Mouse (Mus musculus) forebrain, embryonic 16.5 days (tissue): ENCODE results near the gene Tnnt1. TPM values are rescaled to one million over a fixed set of nuclear protein-coding genes. Genes with fewer than 3 reads are reported as not detected.
A peak's percentile ranks its signal among the peaks of the same experiment; 100 is the strongest.
"Not testable (repeated sequence)": the region's sequence is repeated elsewhere in the genome, so short reads cannot be mapped to it uniquely, and the experiment has no call there.

Experiments
- ATAC-seq: fragments of 200-750 bp; cut with Nextera tagmentation; 2 replicates; pipeline ENCODE4 v1.8.0; 2017; ENCODE audit warnings: mild to moderate bottlenecking, moderate library complexity
- H3K27ac ChIP-seq: fragments of 300-500 bp; sonication (generic); 2 replicates; pipeline ENCODE4 v1.5.1; 2014; ENCODE audit warnings: low read length, control low read depth
- H3K27me3 ChIP-seq: fragments of 300-500 bp; sonication (generic); replicated peaks from 2 replicates; pipeline ENCODE4 v1.6.1; 2014; ENCODE audit warnings: low read length; ENCODE audit not compliant: control insufficient read depth, insufficient read depth
- H3K36me3 ChIP-seq: fragments of 300-500 bp; sonication (generic); 2 replicates; pipeline ENCODE4 v1.6.1; 2014; ENCODE audit not compliant: control insufficient read depth, insufficient read depth
- H3K4me1 ChIP-seq: fragments of 300-500 bp; sonication (generic); replicated peaks from 2 replicates; pipeline ENCODE4 v1.6.1; 2014; ENCODE audit warnings: low read length; ENCODE audit not compliant: control insufficient read depth, insufficient read depth
- H3K4me2 ChIP-seq: fragments of 300-500 bp; sonication (generic); 2 replicates; pipeline ENCODE4 v1.6.1; 2014; ENCODE audit warnings: mild to moderate bottlenecking, low read length, control low read depth
- H3K4me3 ChIP-seq: fragments of 300-500 bp; sonication (generic); replicated peaks from 2 replicates; pipeline ENCODE4 v1.5.1; 2014; ENCODE audit warnings: mild to moderate bottlenecking, low read length, control low read depth
- H3K9ac ChIP-seq: fragments of 300-500 bp; sonication (generic); replicated peaks from 2 replicates; pipeline ENCODE4 v1.6.1; 2014; ENCODE audit warnings: low read depth, low read length, control low read depth
- H3K9me3 ChIP-seq: fragments of 300-500 bp; sonication (generic); 2 replicates; pipeline ENCODE4 v1.6.1; 2016; ENCODE audit warnings: low read length; ENCODE audit not compliant: control insufficient read depth
- WGBS: fragments of 180-500 bp; shearing (Covaris S2); extraction: QIAGEN DNeasy Blood & Tissue Kit; methylation state at CpG from one replicate; pipeline ENCODE4 v1.1.7; 2014; 5-methylcytosine and 5-hydroxymethylcytosine counted together
- polyA plus RNA-seq: library from polyadenylated mRNA; unstranded; fragments of >200 nt; fragmentation: Nextera tagmentation; extraction: Ambion mirVana; gene quantifications from 2 replicates; pipeline ENCODE4 v1.2.1, GENCODE M21; 2015

The Tnnt1 gene
- polyA plus RNA-seq, 1 experiment from 2014 or later = 2.6 TPM

GRCm38 (mm10) chr7:4541344-4541743, 25.2 kb upstream of the Tnnt1 start:
- 72% methylated on average over 5 of the region's 5 CpGs for WGBS

GRCm38 (mm10) chr7:4539019-4539418, 22.8 kb upstream of the Tnnt1 start:
- H3K36me3 ChIP-seq = peaks cover 6% of the 10 kb centered on the region; the same call in 1 of the 2 replicates
- 86% methylated on average over 2 of the region's 2 CpGs for WGBS
- no peaks in the 10 kb centered on the region for H3K4me1 ChIP-seq

More at GRCm38 (mm10) chr7:4541344-4541743, 25.2 kb upstream of the Tnnt1 start:
- Histone ChIP-seq H3K27ac (no peak overlapping the region), H3K4me2 (no peak overlapping the region), H3K4me3 (no peak overlapping the region), H3K4me1 (peaks cover 9% of the 10 kb centered on the region), H3K9me3 (no peaks in the 10 kb centered on the region), H3K27me3 (no peaks in the 10 kb centered on the region), H3K36me3 (peaks cover 6% of the 10 kb centered on the region; the same call in 1 of the 2 replicates), H3K9ac (no peak overlapping the region)
- ATAC-seq = no peak

GRCm38 (mm10) chr7:4537181-4537580, 21.0 kb upstream of the Tnnt1 start:
- Histone ChIP-seq H3K36me3 (peaks cover 5% of the 10 kb centered on the region; the same call in 1 of the 2 replicates), H3K27ac (no peak overlapping the region), H3K4me2 (no peak overlapping the region), H3K4me1 (0 out of 2 replicates have a peak, but pooled peaks cover under 1% of the 10 kb centered on the region), H3K9me3 (no peaks in the 10 kb centered on the region), H3K4me3 (no peak overlapping the region), H3K9ac (no peak overlapping the region), H3K27me3 (peaks cover 2% of the 10 kb centered on the region; the same call in 1 of the 2 replicates)
- 56% methylated on average over 4 of the region's 4 CpGs for WGBS
- no peak for ATAC-seq

More at GRCm38 (mm10) chr7:4539019-4539418, 22.8 kb upstream of the Tnnt1 start:
- H3K27ac ChIP-seq = no peak overlapping the region
- no peak for ATAC-seq
- H3K4me2 ChIP-seq = no peak overlapping the region
- H3K9ac ChIP-seq = no peak overlapping the region
- H3K9me3 ChIP-seq = no peaks in the 10 kb centered on the region
- H3K27me3 ChIP-seq = 0 out of 2 replicates have a peak, but pooled peaks cover 2% of the 10 kb centered on the region
- H3K4me3 ChIP-seq = no peak overlapping the region

GRCm38 (mm10) chr7:4536369-4536768, 20.2 kb upstream of the Tnnt1 start:
- no peak overlapping the region for H3K27ac ChIP-seq
- H3K9me3 ChIP-seq = no peaks in the 10 kb centered on the region
- H3K27me3 ChIP-seq = peaks cover 4% of the 10 kb centered on the region; the same call in 1 of the 2 replicates
- H3K4me2 ChIP-seq = no peak overlapping the region
- 0 out of 2 replicates have a peak, but pooled peaks cover 3% of the 10 kb centered on the region for H3K4me1 ChIP-seq
- 84% methylated on average over 4 of the region's 4 CpGs for WGBS
- H3K9ac ChIP-seq = no peak overlapping the region
- H3K4me3 ChIP-seq = no peak overlapping the region
- no peak for ATAC-seq
- H3K36me3 ChIP-seq = no peaks in the 10 kb centered on the region

- Histone ChIP-seq H3K9ac (0 out of 2 replicates have a peak within 1 kb of the TSS, but pooled peaks have one; percentile 10), H3K27ac (no peak within 1 kb of the TSS), H3K27me3 (peaks cover 4% of the 10 kb centered on the region; the same call in 1 of the 2 replicates), H3K36me3 (no peaks in the 10 kb centered on the region), H3K9me3 (no peaks in the 10 kb centered on the region), H3K4me2 (peak within 1 kb of the TSS; percentile 45), H3K4me3 (peak within 1 kb of the TSS; percentile 26), H3K4me1 (0 out of 2 replicates have a peak, but pooled peaks cover 3% of the 10 kb centered on the region)
- 1% methylated on average over 28 of the region's 28 CpGs for WGBS
- ATAC-seq = peak; percentile 76
Measured at GRCm38 (mm10) chr7:4532005-4532729, 16.0 kb upstream of the Tnnt1 start, which contains the start of gene Dnaaf3. Dnaaf3 (minus strand) TSS chr7:4532453.

GRCm38 (mm10) chr7:4530166-4530565, 14.0 kb upstream of the Tnnt1 start:
- H3K9me3 ChIP-seq, H3K9ac ChIP-seq, ATAC-seq, H3K27ac ChIP-seq, H3K4me2 ChIP-seq, H3K27me3 ChIP-seq, H3K4me1 ChIP-seq, H3K4me3 ChIP-seq, H3K36me3 ChIP-seq: not testable (repeated sequence)
- WGBS = 51% methylated on average over 8 of the region's 8 CpGs

GRCm38 (mm10) chr7:4527302-4527689, 11.1 kb upstream of the Tnnt1 start:
- H3K4me3 ChIP-seq = no peak overlapping the region; the same call in 1 of the 2 replicates
- H3K9me3 ChIP-seq = no peaks in the 10 kb centered on the region
- peaks cover 2% of the 10 kb centered on the region; the same call in 1 of the 2 replicates for H3K27me3 ChIP-seq
- no peak overlapping the region for H3K9ac ChIP-seq
- ATAC-seq = no peak
- WGBS = 55% methylated on average over 18 of the region's 18 CpGs
- peaks cover 8% of the 10 kb centered on the region; the same call in 1 of the 2 replicates for H3K4me1 ChIP-seq
- H3K4me2 ChIP-seq = peak overlapping the region; percentile 49; the same call in 1 of the 2 replicates
- H3K27ac ChIP-seq = no peak overlapping the region
- H3K36me3 ChIP-seq = no peaks in the 10 kb centered on the region

GRCm38 (mm10) chr7:4526341-4527301, 10.4 kb upstream of the Tnnt1 start:
- Histone ChIP-seq H3K27me3 (0 out of 2 replicates have a peak, but pooled peaks cover 2% of the 10 kb centered on the region), H3K9ac (peak overlapping the region; percentile 36), H3K9me3 (no peaks in the 10 kb centered on the region), H3K4me3 (peak overlapping the region; percentile 29), H3K27ac (no peak overlapping the region), H3K36me3 (no peaks in the 10 kb centered on the region), H3K4me2 (peak overlapping the region; percentile 49), H3K4me1 (peaks cover 5% of the 10 kb centered on the region; the same call in 1 of the 2 replicates)
- 19% methylated on average over 40 of the region's 40 CpGs for WGBS
- peak; percentile 95 for ATAC-seq
